Mouse (Mus musculus) layer of hippocampus, adult 2 months (tissue): ENCODE data around the gene Ces2c. TPM values are rescaled to one million over a fixed set of nuclear protein-coding genes. Genes with fewer than 3 reads are reported as not detected.
A peak's percentile ranks its signal among the peaks of the same experiment; 100 is the strongest.

Experiments
- DNase-seq, 2 experiments: peaks; one replicate each; pipeline ENCODE4 v3.0.0; 2022; ENCODE audit warnings: low spot score in 2 of 2
- H3K27ac ChIP-seq: fragments of 200-600 bp; 2 replicates; pipeline ENCODE4 v1.8.1; 2022
- H3K4me3 ChIP-seq: fragments of 200-600 bp; 2 replicates; pipeline ENCODE4 v1.8.1; 2022; ENCODE audit warnings: mild to moderate bottlenecking
- CTCF ChIP-seq: fragments of 200-600 bp; conservative IDR thresholded peaks from 2 replicates; pipeline ENCODE4 v1.8.1; 2022; ENCODE audit warnings: antibody characterized with exemption, mild to moderate bottlenecking, moderate library complexity
- total RNA-seq, 2 experiments: library from RNA; stranded (reverse); gene quantifications; 2 replicates each; pipeline ENCODE4 v1.2.3; 2021

Gene Ces2c
- total RNA-seq, 2 experiments from 2014 or later = not detected

- Histone ChIP-seq H3K4me3 (no peak overlapping the region), H3K27ac (no peak overlapping the region)
- DNase-seq = no peak
- peak; percentile 55 for TF ChIP-seq CTCF
These were observed 54.9 kb downstream of the Ces2c start for GRCm38 (mm10) chr8:104901746-104902145.

Other genes starting within 250 kb of the Ces2c start
- not detected for gene Cdh16, start 222.7 kb upstream of the Ces2c start, total RNA-seq
- 1 to 10 TPM; 2.0 to 2.1 TPM for gene Rrad, start 215.7 kb upstream of the Ces2c start, total RNA-seq
- 10 to 100 TPM; 27.8 to 31.7 TPM for gene Ciao2b, start 205.1 kb upstream of the Ces2c start, total RNA-seq
- gene Ces2a, start 113.1 kb upstream of the Ces2c start, total RNA-seq = not detected
- gene Ces2b, start 15.5 kb upstream of the Ces2c start, total RNA-seq = not detected
- not detected for gene Ces2e, start 79.2 kb downstream of the Ces2c start, total RNA-seq
- gene Ces2f, start 100.3 kb downstream of the Ces2c start, total RNA-seq = not detected
- gene Ces2g, start 114.7 kb downstream of the Ces2c start, total RNA-seq = under 1 TPM; 0.12 to 0.13 TPM
- not detected for gene Ces2h, start 153.8 kb downstream of the Ces2c start, total RNA-seq
- gene Ces3a, start 201.5 kb downstream of the Ces2c start, total RNA-seq = not detected
- gene Ces3b, start 236.7 kb downstream of the Ces2c start, total RNA-seq = not detected